Mouse (Mus musculus): ENCODE results near the gene Lgr6.
A peak's percentile ranks its signal among the peaks of the same experiment; 100 is the strongest.

The Lgr6 gene

GRCm38 (mm10) chr1:134965430-134965829 lies 139.6 kb downstream of the Lgr6 start:
- DNase-seq (ENCODE audit: extremely low read depth, low read depth, low spot score), result no peak

- DNase-seq (ENCODE audit: extremely low read depth, low read depth, low spot score), result no peak
These were observed 142.3 kb downstream of the Lgr6 start for GRCm38 (mm10) chr1:134962821-134963220.

GRCm38 (mm10) chr1:134962053-134962803 lies 142.8 kb downstream of the Lgr6 start, which contains the start of gene Ube2t:
Gene Ube2t (plus strand): TSS chr1:134962565.
- DNase-seq (ENCODE audit: extremely low read depth, low read depth, low spot score), result peak; percentile 31

- no peak for DNase-seq (ENCODE audit: extremely low read depth, low read depth, low spot score)
These were observed 144.4 kb downstream of the Lgr6 start for GRCm38 (mm10) chr1:134960634-134961033.

- peak; percentile 56 for DNase-seq (ENCODE audit: extremely low read depth, low read depth, low spot score)
These were observed 149.4 kb downstream of the Lgr6 start, which contains the start of gene Ppp1r12b for GRCm38 (mm10) chr1:134955637-134956176. Gene Ppp1r12b (minus strand): TSS chr1:134955942.

GRCm38 (mm10) chr1:134955050-134955636 lies 149.9 kb downstream of the Lgr6 start:
- DNase-seq (ENCODE audit: extremely low read depth, low read depth, low spot score), result no peak

GRCm38 (mm10) chr1:134949946-134950345 lies 155.1 kb downstream of the Lgr6 start:
- no peak for DNase-seq (ENCODE audit: extremely low read depth, low read depth, low spot score)

- DNase-seq (ENCODE audit: extremely low read depth, low read depth, low spot score), result no peak
These were observed 157.5 kb downstream of the Lgr6 start for GRCm38 (mm10) chr1:134947590-134947989.

GRCm38 (mm10) chr1:134942898-134943297 lies 162.2 kb downstream of the Lgr6 start:
- DNase-seq (ENCODE audit: extremely low read depth, low read depth, low spot score), result no peak

- DNase-seq (ENCODE audit: extremely low read depth, low read depth, low spot score), result no peak
These were observed 164.2 kb downstream of the Lgr6 start for GRCm38 (mm10) chr1:134940863-134941262.

- DNase-seq (ENCODE audit: extremely low read depth, low read depth, low spot score), result no peak
These were observed 166.8 kb downstream of the Lgr6 start for GRCm38 (mm10) chr1:134938233-134938632.

- DNase-seq (ENCODE audit: extremely low read depth, low read depth, low spot score), result no peak
These were observed 168.7 kb downstream of the Lgr6 start for GRCm38 (mm10) chr1:134936335-134936734.
